Mouse (Mus musculus) cerebellum, adult 2 months (tissue): ENCODE measurements around the gene Nppa.

Experiments
- CTCF ChIP-seq: fragments of 200-500 bp; IDR thresholded peaks from 2 replicates; pipeline ENCODE4 v1.5.1; 2011; ENCODE audit warnings: low read depth, mild to moderate bottlenecking, control low read depth, low read length, moderate library complexity, borderline replicate concordance; ENCODE audit not compliant: insufficient read depth
- POLR2A ChIP-seq: fragments of 200-500 bp; IDR thresholded peaks from 2 replicates; pipeline ENCODE4 v1.6.1; 2011; ENCODE audit warnings: low read length, control low read depth, borderline replicate concordance; ENCODE audit not compliant: insufficient read depth

DNA sequence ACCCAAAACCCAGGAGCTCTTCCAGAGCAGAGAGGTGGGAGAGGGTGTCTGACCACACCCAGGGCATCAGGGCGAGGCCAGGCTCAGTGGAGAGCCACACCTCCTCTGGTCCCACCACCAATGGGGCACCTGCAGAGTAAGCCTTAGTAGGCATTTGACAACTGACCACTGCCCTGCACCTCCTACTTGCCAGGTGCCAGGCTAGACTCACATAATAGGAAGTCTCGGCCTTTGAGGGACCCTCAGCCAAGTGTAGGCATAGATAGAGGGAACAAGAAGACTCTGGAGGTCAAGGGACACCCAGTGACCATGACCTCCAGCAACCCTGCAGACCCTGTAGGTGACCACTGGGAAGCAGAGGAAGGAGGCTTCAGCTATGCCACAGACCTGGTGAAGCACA lies 43.6 kb downstream of the Nppa start:
- TF ChIP-seq POLR2A, result no peak
- TF ChIP-seq CTCF, result no peak
